ENCODE assay signal across 8 mouse cellular contexts in genomic region chr15:97831242-97831986, GRCm38 (mm10). TPM values are rescaled to one million over a fixed set of nuclear protein-coding genes. Genes with fewer than 3 reads are reported as not detected.
DNase-seq lines count a peak whose midpoint lies in the region; ATAC-seq and TF ChIP-seq lines count a peak whose summit lies in the region.

No protein-coding gene starts in this region.

- peak overlapping the region; percentile 95 for H3K27ac ChIP-seq in left cerebral cortex, adult 2 months
- H3K27ac ChIP-seq in cerebellum, adult 2 months (ENCODE audit: insufficient read depth, low read length), result peak overlapping the region; percentile 63
- H3K27ac ChIP-seq in forebrain, embryonic 16.5 days (ENCODE audit: low read length), result peak overlapping the region; percentile 91
- H3K27ac ChIP-seq in hindbrain, embryonic 14.5 days, result peak overlapping the region; percentile 98
- H3K27ac ChIP-seq in limb, embryonic 14.5 days (replicated peaks; ENCODE audit: low read depth, low read length), result peak overlapping the region; percentile 97
- peak overlapping the region; percentile 97 for H3K27ac ChIP-seq in midbrain, embryonic 13.5 days
- H3K27ac ChIP-seq in stomach, embryonic 14.5 days (ENCODE audit: low read length), result peak overlapping the region; percentile 97

- no peaks in the 10 kb centered on the region for H3K27me3 ChIP-seq in cerebellum, adult 2 months (ENCODE audit: control insufficient read depth, insufficient read depth, low read length)
- no peaks in the 10 kb centered on the region for H3K27me3 ChIP-seq in forebrain, embryonic 16.5 days (replicated peaks; ENCODE audit: control insufficient read depth, insufficient read depth, low read length)
- no peaks in the 10 kb centered on the region for H3K27me3 ChIP-seq in hindbrain, embryonic 14.5 days (ENCODE audit: control insufficient read depth, insufficient read depth, low read length)
- H3K27me3 ChIP-seq in limb, embryonic 14.5 days (ENCODE audit: control insufficient read depth, insufficient read depth, low read length), result no peaks in the 10 kb centered on the region
- H3K27me3 ChIP-seq in midbrain, embryonic 13.5 days, result peaks cover 10% of the 10 kb centered on the region; the same call in 1 of the 2 replicates
- no peaks in the 10 kb centered on the region for H3K27me3 ChIP-seq in stomach, embryonic 14.5 days (ENCODE audit: control insufficient read depth, insufficient read depth, low read length)

- H3K36me3 ChIP-seq in forebrain, embryonic 16.5 days (ENCODE audit: control insufficient read depth, insufficient read depth), result no peaks in the 10 kb centered on the region
- 0 out of 2 replicates have a peak, but pooled peaks cover 2% of the 10 kb centered on the region for H3K36me3 ChIP-seq in hindbrain, embryonic 14.5 days (replicated peaks; ENCODE audit: control insufficient read depth, insufficient read depth)
- H3K36me3 ChIP-seq in limb, embryonic 14.5 days (ENCODE audit: control insufficient read depth, insufficient read depth, low read length), result no peaks in the 10 kb centered on the region
- H3K36me3 ChIP-seq in midbrain, embryonic 13.5 days, result no peaks in the 10 kb centered on the region
- no peaks in the 10 kb centered on the region for H3K36me3 ChIP-seq in stomach, embryonic 14.5 days (ENCODE audit: control insufficient read depth, insufficient read depth, low read length)

- peak; percentile 3; the same call in 1 of the 2 replicates for TF ChIP-seq POLR2A in cerebellum, adult 2 months (IDR thresholded peaks at IDR 0.05; ENCODE audit: borderline replicate concordance, insufficient read depth, low read length)
- no peak for TF ChIP-seq POLR2A in limb, embryonic 14.5 days (IDR thresholded peaks at IDR 0.05; ENCODE audit: borderline replicate concordance, extremely low read depth, insufficient read depth, insufficient read length)

- peak overlapping the region; percentile 78 for H3K4me2 ChIP-seq in forebrain, embryonic 16.5 days (ENCODE audit: low read length)
- H3K4me2 ChIP-seq in hindbrain, embryonic 14.5 days (replicated peaks), result peak overlapping the region; percentile 86
- peak overlapping the region; percentile 79 for H3K4me2 ChIP-seq in limb, embryonic 14.5 days (replicated peaks; ENCODE audit: low read depth, low read length, severe bottlenecking)
- H3K4me2 ChIP-seq in midbrain, embryonic 13.5 days (replicated peaks), result peak overlapping the region; percentile 68
- H3K4me2 ChIP-seq in stomach, embryonic 14.5 days (replicated peaks; ENCODE audit: low read depth, low read length), result peak overlapping the region; percentile 64

- intact Hi-C loops in left cerebral cortex, adult 2 months (cut with DNase I), result loop anchor here (2.0 kb wide), 1 partner anchor 47 kb away; no protein-coding TSS in a partner anchor

- H3K9me3 ChIP-seq in forebrain, embryonic 16.5 days (ENCODE audit: control insufficient read depth, low read length), result no peaks in the 10 kb centered on the region
- no peaks in the 10 kb centered on the region for H3K9me3 ChIP-seq in hindbrain, embryonic 14.5 days (ENCODE audit: control insufficient read depth, low read length)
- no peaks in the 10 kb centered on the region for H3K9me3 ChIP-seq in limb, embryonic 14.5 days (ENCODE audit: control insufficient read depth, low read length)
- H3K9me3 ChIP-seq in midbrain, embryonic 13.5 days, result no peaks in the 10 kb centered on the region
- H3K9me3 ChIP-seq in stomach, embryonic 14.5 days (ENCODE audit: control insufficient read depth, low read depth, low read length), result no peaks in the 10 kb centered on the region

- TF ChIP-seq CTCF in left cerebral cortex, adult 2 months (IDR thresholded peaks at IDR 0.05), result peak; percentile 6
- no peak for TF ChIP-seq CTCF in cerebellum, adult 2 months (IDR thresholded peaks at IDR 0.05; ENCODE audit: borderline replicate concordance, insufficient read depth, low read depth, low read length)

- peak overlapping the region; percentile 99 for H3K9ac ChIP-seq in forebrain, embryonic 16.5 days (replicated peaks; ENCODE audit: low read depth, low read length)
- H3K9ac ChIP-seq in hindbrain, embryonic 14.5 days, result peak overlapping the region; percentile 98
- H3K9ac ChIP-seq in limb, embryonic 14.5 days (ENCODE audit: low read depth, low read length, severe bottlenecking), result peak overlapping the region; percentile 98
- peak overlapping the region; percentile 99 for H3K9ac ChIP-seq in midbrain, embryonic 13.5 days (replicated peaks)
- peak overlapping the region; percentile 97 for H3K9ac ChIP-seq in stomach, embryonic 14.5 days (replicated peaks; ENCODE audit: low read depth, low read length)

- peak; percentile 79 for ATAC-seq in forebrain, embryonic 16.5 days
- ATAC-seq in hindbrain, embryonic 14.5 days (ENCODE audit: low FRiP score), result peak; percentile 82
- peak; percentile 86 for ATAC-seq in limb, embryonic 14.5 days (ENCODE audit: low FRiP score, low read depth)
- ATAC-seq in midbrain, embryonic 13.5 days, result peak; percentile 89
- peak; percentile 85 for ATAC-seq in stomach, embryonic 14.5 days (ENCODE audit: insufficient number of reproducible peaks, insufficient read depth, low FRiP score, low read depth)

- H3K4me1 ChIP-seq in cerebellum, adult 2 months (ENCODE audit: control insufficient read depth, insufficient read depth, low read length), result no peaks in the 10 kb centered on the region; the same call in 1 of the 2 replicates
- peaks cover 37% of the 10 kb centered on the region for H3K4me1 ChIP-seq in forebrain, embryonic 16.5 days (replicated peaks; ENCODE audit: control insufficient read depth, insufficient read depth, low read length)
- peaks cover 46% of the 10 kb centered on the region for H3K4me1 ChIP-seq in hindbrain, embryonic 14.5 days (replicated peaks; ENCODE audit: control insufficient read depth, insufficient read depth, low read length)
- H3K4me1 ChIP-seq in limb, embryonic 14.5 days (ENCODE audit: control insufficient read depth, insufficient read depth, low read length), result peaks cover 37% of the 10 kb centered on the region
- peaks cover 59% of the 10 kb centered on the region for H3K4me1 ChIP-seq in midbrain, embryonic 13.5 days (replicated peaks)
- peaks cover 41% of the 10 kb centered on the region for H3K4me1 ChIP-seq in stomach, embryonic 14.5 days (ENCODE audit: control insufficient read depth, insufficient read depth, low read length)

- WGBS in cerebellum, adult 2 months, result under 1% methylated on average over 75 of the region's 84 CpGs
- WGBS in forebrain, embryonic 16.5 days, result under 1% methylated on average over 65 of the region's 84 CpGs
- WGBS in hindbrain, embryonic 14.5 days, result under 1% methylated on average over 65 of the region's 84 CpGs
- 2% methylated on average over 35 of the region's 84 CpGs for WGBS in limb, embryonic 14.5 days
- under 1% methylated on average over 55 of the region's 84 CpGs for WGBS in midbrain, embryonic 13.5 days
- under 1% methylated on average over 53 of the region's 84 CpGs for WGBS in stomach, embryonic 14.5 days

- peak overlapping the region; percentile 73 for H3K4me3 ChIP-seq in left cerebral cortex, adult 2 months
- H3K4me3 ChIP-seq in cerebellum, adult 2 months (replicated peaks; ENCODE audit: insufficient read depth, low read depth, low read length), result peak overlapping the region; percentile 65
- peak overlapping the region; percentile 75 for H3K4me3 ChIP-seq in forebrain, embryonic 16.5 days (replicated peaks; ENCODE audit: low read length)
- peak overlapping the region; percentile 88 for H3K4me3 ChIP-seq in hindbrain, embryonic 14.5 days (replicated peaks; ENCODE audit: low read length)
- peak overlapping the region; percentile 82 for H3K4me3 ChIP-seq in limb, embryonic 14.5 days (replicated peaks; ENCODE audit: low read length)
- peak overlapping the region; percentile 87 for H3K4me3 ChIP-seq in midbrain, embryonic 13.5 days (replicated peaks)
- H3K4me3 ChIP-seq in stomach, embryonic 14.5 days (ENCODE audit: low read depth, low read length), result peak overlapping the region; percentile 78

- peak in 1 of 2 experiments; percentile 63 for DNase-seq in left cerebral cortex, adult 2 months (ENCODE audit: extremely low spot score in 1 of 2, low spot score in 2 of 2)
- no peak for DNase-seq in left cerebral cortex, adult 8-10 months (ENCODE audit: low spot score in 2 of 2)
- DNase-seq in cerebellum, adult 2 months, result peak; percentile 71 to 79
- DNase-seq in hindbrain, embryonic 14.5 days (ENCODE audit: low spot score), result peak; percentile 71
- peak; percentile 76 for DNase-seq in limb, embryonic 14.5 days (ENCODE audit: low spot score)

RNA-seq across cellular contexts. Expression of gene Hdac7, which starts 12.9 kb away (rescaled TPM):
- total RNA-seq in left cerebral cortex, adult 2 months (2021), result 10 to 100 TPM; 38.4 to 41.6 TPM
- total RNA-seq in left cerebral cortex, adult 8-10 months (2022), result 10 to 100 TPM; 27.7 to 34.7 (median 32.9) TPM
- polyA plus RNA-seq in cerebellum, adult 2 months (2012; rRNA removed), result 38.3 and 40.9 TPM in 2 replicates
- polyA plus RNA-seq in forebrain, embryonic 16.5 days (2015; fragmentation: Nextera tagmentation; extraction: Ambion mirVana), result 21.7 and 31.1 TPM in 2 replicates
- polyA plus RNA-seq in hindbrain, embryonic 14.5 days (2014; fragmentation: Nextera tagmentation; extraction: Ambion mirVana), result 23.7 and 28.0 TPM in 2 replicates
- 79.3 and 113 TPM in 2 replicates for polyA plus RNA-seq in limb, embryonic 14.5 days (2012; rRNA removed)
- polyA plus RNA-seq in limb, embryonic 14.5 days (2014; fragmentation: Nextera tagmentation; extraction: Ambion mirVana), result 36.5 and 39.5 TPM in 2 replicates
- polyA plus RNA-seq in midbrain, embryonic 13.5 days (2015; fragmentation: Nextera tagmentation; extraction: Ambion mirVana), result 29.8 and 31.4 TPM in 2 replicates
- polyA plus RNA-seq in stomach, embryonic 14.5 days (2014; fragmentation: Nextera tagmentation; extraction: Ambion mirVana), result 32.4 and 33.0 TPM in 2 replicates

RNA-seq across cellular contexts. Expression of gene Slc48a1, which starts 53.1 kb away (rescaled TPM):
- 100 to 1,000 TPM; 157 to 161 TPM for total RNA-seq in left cerebral cortex, adult 2 months (2021)
- total RNA-seq in left cerebral cortex, adult 8-10 months (2022), result 100 to 1,000 TPM; 149 to 181 (median 177) TPM
- 129 and 133 TPM in 2 replicates for polyA plus RNA-seq in cerebellum, adult 2 months (2012; rRNA removed)
- 72.9 and 78.2 TPM in 2 replicates for polyA plus RNA-seq in forebrain, embryonic 16.5 days (2015; fragmentation: Nextera tagmentation; extraction: Ambion mirVana)
- polyA plus RNA-seq in hindbrain, embryonic 14.5 days (2014; fragmentation: Nextera tagmentation; extraction: Ambion mirVana), result 92.6 and 101 TPM in 2 replicates
- polyA plus RNA-seq in limb, embryonic 14.5 days (2012; rRNA removed), result 23.4 and 29.1 TPM in 2 replicates
- polyA plus RNA-seq in limb, embryonic 14.5 days (2014; fragmentation: Nextera tagmentation; extraction: Ambion mirVana), result 46.2 and 47.3 TPM in 2 replicates
- polyA plus RNA-seq in midbrain, embryonic 13.5 days (2015; fragmentation: Nextera tagmentation; extraction: Ambion mirVana), result 48.0 and 59.8 TPM in 2 replicates
- 23.5 and 24.0 TPM in 2 replicates for polyA plus RNA-seq in stomach, embryonic 14.5 days (2014; fragmentation: Nextera tagmentation; extraction: Ambion mirVana)

Comparison
In these comparisons a context has a peak if more than half of its experiments do, and no peak if none do; other contexts are left out.
1. DNase-seq: peak in cerebellum, adult 2 months (2 of 2), hindbrain, embryonic 14.5 days (single experiment) and limb, embryonic 14.5 days (single experiment); none in left cerebral cortex, adult 8-10 months (0 of 2).
2. Peak in every context shown above with its lines, with median percentiles within 50 percentile points of each other: H3K27ac ChIP-seq, H3K4me3 ChIP-seq, ATAC-seq, H3K4me2 ChIP-seq and H3K9ac ChIP-seq.